Mouse (Mus musculus) myocyte (in vitro differentiated cells): ENCODE data around the gene Plekha8. TPM values are rescaled to one million over a fixed set of nuclear protein-coding genes. Genes with fewer than 3 reads are reported as not detected.

Source experiments
- H3K27me3 ChIP-seq: one replicate; pipeline ENCODE4 v1.6.1; 2011; ENCODE audit not compliant: control insufficient read depth, insufficient read depth, insufficient read length
- H3K36me3 ChIP-seq: one replicate; pipeline ENCODE4 v1.6.1; 2011; ENCODE audit not compliant: control insufficient read depth, insufficient read depth
- H3K4me2 ChIP-seq: one replicate; pipeline ENCODE4 v1.6.1; 2011; ENCODE audit warnings: low read depth, control low read depth
- H3K4me3 ChIP-seq: one replicate; pipeline ENCODE4 v1.5.1; 2011; ENCODE audit warnings: mild to moderate bottlenecking, control low read depth, moderate library complexity
- H3K79me2 ChIP-seq: one replicate; pipeline ENCODE4 v1.6.1; 2011; ENCODE audit not compliant: control insufficient read depth, insufficient read depth
- H3ac ChIP-seq: one replicate; pipeline ENCODE4 v1.6.1; 2011; ENCODE audit not compliant: control insufficient read depth, insufficient read length
- CEBPB ChIP-seq: IDR thresholded peaks from 2 replicates; pipeline ENCODE4 v1.6.1; 2011; ENCODE audit warnings: mild to moderate bottlenecking, moderate library complexity; ENCODE audit not compliant: poor library complexity, insufficient read depth, severe bottlenecking
- E2F4 ChIP-seq: IDR thresholded peaks from one replicate; pipeline ENCODE4 v1.6.1; 2011; ENCODE audit warnings: mild to moderate bottlenecking, control low read depth, moderate library complexity; ENCODE audit not compliant: insufficient read depth
- MAX ChIP-seq: IDR thresholded peaks from one replicate; pipeline ENCODE4 v1.6.1; 2011; ENCODE audit warnings: low read depth, mild to moderate bottlenecking, control low read depth
- MYOD1 ChIP-seq, 3 experiments: IDR thresholded peaks; one replicate each; pipeline ENCODE4 v1.6.1; 2011; ENCODE audit warnings: control low read depth in 2 of 3, low read depth in 2 of 3, mild to moderate bottlenecking in 2 of 3, moderate library complexity in 1 of 3; ENCODE audit not compliant: insufficient read length in 2 of 3, control insufficient read depth in 1 of 3
- MYOG ChIP-seq, 3 experiments: IDR thresholded peaks; one replicate each; pipeline ENCODE4 v1.6.1; 2011; ENCODE audit warnings: control low read depth in 2 of 3, low read depth in 2 of 3, mild to moderate bottlenecking in 2 of 3; ENCODE audit not compliant: insufficient read length in 2 of 3, control insufficient read depth in 1 of 3, insufficient read depth in 1 of 3
- POLR2A ChIP-seq: IDR thresholded peaks from one replicate; pipeline ENCODE4 v1.6.1; 2011; ENCODE audit warnings: low read depth, mild to moderate bottlenecking, control low read depth, moderate library complexity; ENCODE audit not compliant: insufficient read length
- POLR2AphosphoS2 ChIP-seq: IDR thresholded peaks from one replicate; pipeline ENCODE4 v1.6.1; 2011; ENCODE audit warnings: low read depth, control low read depth; ENCODE audit not compliant: insufficient read length
- REST ChIP-seq: IDR thresholded peaks from one replicate; pipeline ENCODE4 v1.6.1; 2011; ENCODE audit warnings: mild to moderate bottlenecking, control low read depth, moderate library complexity; ENCODE audit not compliant: insufficient read depth, insufficient read length
- SRF ChIP-seq: IDR thresholded peaks from one replicate; pipeline ENCODE4 v1.6.1; 2011; ENCODE audit warnings: low read depth; ENCODE audit not compliant: control insufficient read depth, insufficient read length
- TCF12 ChIP-seq: IDR thresholded peaks from one replicate; pipeline ENCODE4 v1.6.1; 2011; ENCODE audit warnings: mild to moderate bottlenecking, control low read depth; ENCODE audit not compliant: poor library complexity, insufficient read depth, severe bottlenecking
- TCF3 ChIP-seq: IDR thresholded peaks from one replicate; pipeline ENCODE4 v1.6.1; 2011; ENCODE audit warnings: low read depth, control low read depth; ENCODE audit not compliant: insufficient read length
- USF1 ChIP-seq: IDR thresholded peaks from one replicate; pipeline ENCODE4 v1.6.1; 2011; ENCODE audit warnings: low read depth, mild to moderate bottlenecking, control low read depth, moderate library complexity
- polyA plus RNA-seq: library from polyadenylated mRNA; unstranded; fragments of >200 nt; fragmentation: generic; extraction: Trizol; gene quantifications from one replicate; pipeline ENCODE4 v1.2.1, GENCODE M21; 2012; ENCODE audit warnings: missing spikeins

Gene Plekha8
- polyA plus RNA-seq, 1 experiment: 3.6 TPM

- H3ac ChIP-seq: no peak overlapping the region
- H3K36me3 ChIP-seq: no peaks in the 10 kb centered on the region
- no peak for TF ChIP-seq MYOD1 (IDR thresholded peaks at IDR 0.05; ENCODE audit: control insufficient read depth in 1 of 3, insufficient read length in 2 of 3, low read depth in 2 of 3)
- no peak for TF ChIP-seq REST
- TF ChIP-seq MAX: no peak
- TF ChIP-seq POLR2AphosphoS2: no peak
- no peak for TF ChIP-seq MYOG (IDR thresholded peaks at IDR 0.05; ENCODE audit: control insufficient read depth in 1 of 3, insufficient read depth in 1 of 3, insufficient read length in 2 of 3, low read depth in 2 of 3)
- no peak for TF ChIP-seq CEBPB
- no peak for TF ChIP-seq TCF3
- TF ChIP-seq SRF: no peak
- no peak for TF ChIP-seq TCF12
- TF ChIP-seq USF1: no peak
- TF ChIP-seq POLR2A: no peak
- no peak for TF ChIP-seq E2F4
- H3K4me2 ChIP-seq: no peak overlapping the region
- no peaks in the 10 kb centered on the region for H3K27me3 ChIP-seq
- H3K4me3 ChIP-seq: no peak overlapping the region
- H3K79me2 ChIP-seq: no peaks in the 10 kb centered on the region
Measured at GRCm38 (mm10) chr6:54552721-54553413, 42.0 kb upstream of the Plekha8 start.

GRCm38 (mm10) chr6:54553632-54554031 is 41.3 kb upstream of the Plekha8 start:
- H3K4me3 ChIP-seq: no peak overlapping the region
- no peak overlapping the region for H3ac ChIP-seq
- H3K27me3 ChIP-seq: no peaks in the 10 kb centered on the region
- TF ChIP-seq SRF: no peak
- H3K36me3 ChIP-seq: no peaks in the 10 kb centered on the region
- no peak overlapping the region for H3K4me2 ChIP-seq
- H3K79me2 ChIP-seq: no peaks in the 10 kb centered on the region

- Histone ChIP-seq H3K79me2 (peaks cover 4% of the 10 kb centered on the region), H3K4me2 (no peak overlapping the region), H3K27me3 (no peaks in the 10 kb centered on the region), H3K36me3 (no peaks in the 10 kb centered on the region), H3K4me3 (no peak overlapping the region), H3ac (no peak overlapping the region)
- TF ChIP-seq CEBPB: no peak
- TF ChIP-seq MYOG (IDR thresholded peaks at IDR 0.05; ENCODE audit: control insufficient read depth in 1 of 3, insufficient read depth in 1 of 3, insufficient read length in 2 of 3, low read depth in 2 of 3): no peak
- TF ChIP-seq TCF12: no peak
Measured at GRCm38 (mm10) chr6:54554341-54555110, 40.4 kb upstream of the Plekha8 start.

GRCm38 (mm10) chr6:54555816-54556215 is 39.1 kb upstream of the Plekha8 start:
- H3K4me2 ChIP-seq: no peak overlapping the region
- no peaks in the 10 kb centered on the region for H3K27me3 ChIP-seq
- H3ac ChIP-seq: no peak overlapping the region
- no peaks in the 10 kb centered on the region for H3K36me3 ChIP-seq
- no peak overlapping the region for H3K4me3 ChIP-seq
- H3K79me2 ChIP-seq: peaks cover 10% of the 10 kb centered on the region
- TF ChIP-seq POLR2A: no peak
- no peak for TF ChIP-seq MAX
- TF ChIP-seq POLR2AphosphoS2: no peak
- TF ChIP-seq TCF3: no peak
- no peak for TF ChIP-seq SRF
- no peak for TF ChIP-seq E2F4
- no peak for TF ChIP-seq CEBPB
- TF ChIP-seq MYOD1 (IDR thresholded peaks at IDR 0.05; ENCODE audit: control insufficient read depth in 1 of 3, insufficient read length in 2 of 3, low read depth in 2 of 3): no peak
- no peak for TF ChIP-seq TCF12
- TF ChIP-seq USF1: no peak
- no peak for TF ChIP-seq MYOG (IDR thresholded peaks at IDR 0.05; ENCODE audit: control insufficient read depth in 1 of 3, insufficient read depth in 1 of 3, insufficient read length in 2 of 3, low read depth in 2 of 3)
- no peak for TF ChIP-seq REST

GRCm38 (mm10) chr6:54557671-54558070 is 37.2 kb upstream of the Plekha8 start:
- Histone ChIP-seq H3K79me2 (peaks cover 10% of the 10 kb centered on the region), H3K36me3 (no peaks in the 10 kb centered on the region), H3K4me3 (no peak overlapping the region), H3K27me3 (no peaks in the 10 kb centered on the region), H3K4me2 (no peak overlapping the region), H3ac (no peak overlapping the region)
- TF ChIP-seq POLR2A (no peak), USF1 (no peak), E2F4 (no peak), TCF3 (no peak), REST (no peak), SRF (no peak), MAX (no peak), TCF12 (no peak), POLR2AphosphoS2 (no peak), CEBPB (no peak)
